Mouse (Mus musculus) liver, embryonic 16.5 days (tissue): ENCODE results near the gene Alad. TPM values are rescaled to one million over a fixed set of nuclear protein-coding genes. Genes with fewer than 3 reads are reported as not detected.
A peak's percentile ranks its signal among the peaks of the same experiment; 100 is the strongest.

Experiments used
- ATAC-seq: fragments of 200-750 bp; cut with Nextera tagmentation; 2 replicates; pipeline ENCODE4 v1.8.0; 2017; ENCODE audit warnings: low read depth, mild to moderate bottlenecking, moderate number of reproducible peaks, moderate library complexity
- H3K27ac ChIP-seq: fragments of 300-500 bp; sonication (generic); 2 replicates; pipeline ENCODE4 v1.5.1; 2014; ENCODE audit warnings: mild to moderate bottlenecking, low read length
- H3K27me3 ChIP-seq: fragments of 300-500 bp; sonication (generic); 2 replicates; pipeline ENCODE4 v1.6.1; 2014; ENCODE audit warnings: low read depth, low read length, mixed read lengths; ENCODE audit not compliant: control insufficient read depth, insufficient read depth
- H3K36me3 ChIP-seq: fragments of 300-500 bp; sonication (generic); 2 replicates; pipeline ENCODE4 v1.6.1; 2014; ENCODE audit warnings: mild to moderate bottlenecking; ENCODE audit not compliant: control insufficient read depth, insufficient read depth
- H3K4me1 ChIP-seq: fragments of 300-500 bp; sonication (generic); 2 replicates; pipeline ENCODE4 v1.6.1; 2014; ENCODE audit warnings: low read depth, low read length, mixed read lengths; ENCODE audit not compliant: control insufficient read depth
- H3K4me2 ChIP-seq: fragments of 300-500 bp; sonication (generic); 2 replicates; pipeline ENCODE4 v1.6.1; 2014; ENCODE audit warnings: low read depth, low read length, mixed read lengths
- H3K4me3 ChIP-seq: fragments of 300-500 bp; sonication (generic); 2 replicates; pipeline ENCODE4 v1.5.1; 2014; ENCODE audit warnings: low read depth, mild to moderate bottlenecking, low read length
- H3K9ac ChIP-seq: fragments of 300-500 bp; sonication (generic); 2 replicates; pipeline ENCODE4 v1.6.1; 2014; ENCODE audit warnings: low read depth, low read length
- H3K9me3 ChIP-seq: fragments of 300-500 bp; sonication (generic); replicated peaks from 2 replicates; pipeline ENCODE4 v1.6.1; 2016; ENCODE audit warnings: low read length; ENCODE audit not compliant: control insufficient read depth
- WGBS: fragments of 180-500 bp; shearing (Covaris S2); extraction: QIAGEN DNeasy Blood & Tissue Kit; methylation state at CpG from one replicate; pipeline ENCODE4 v1.1.7; 2014; ENCODE audit not compliant: insufficient replicate concordance; 5-methylcytosine and 5-hydroxymethylcytosine counted together
- polyA plus RNA-seq: library from polyadenylated mRNA; unstranded; fragments of >200 nt; fragmentation: Nextera tagmentation; extraction: Ambion mirVana; gene quantifications from 2 replicates; pipeline ENCODE4 v1.2.1, GENCODE M21; 2015

The Alad gene
- polyA plus RNA-seq, 1 experiment from 2014 or later, result 530 TPM

DNA sequence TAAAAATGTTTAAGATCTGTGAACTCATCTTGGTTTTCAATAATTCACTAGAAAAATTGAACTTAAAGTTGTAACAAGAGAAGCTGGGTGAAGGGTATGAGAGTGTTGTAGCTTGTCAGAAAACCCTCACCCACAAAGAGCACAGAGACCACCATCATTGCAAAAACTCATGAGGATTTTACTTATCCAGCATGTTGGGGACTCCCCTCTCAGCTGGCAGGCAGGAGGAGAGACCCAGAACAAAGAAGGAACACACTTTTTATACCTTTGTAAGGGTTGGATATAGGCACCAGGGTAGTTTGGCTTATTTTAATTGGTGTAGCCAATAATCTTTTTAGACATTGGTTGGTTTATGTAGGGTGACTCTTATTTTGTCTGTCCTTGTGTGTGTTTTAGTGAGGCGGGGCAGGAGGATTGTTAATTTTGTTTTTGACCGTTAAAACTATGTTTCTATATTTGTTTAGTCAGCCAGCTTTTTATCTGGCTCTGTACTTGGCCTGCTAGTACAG lies 1.2 kb upstream of the Alad start:
- Histone ChIP-seq H3K27me3 (no peaks in the 10 kb centered on the region), H3K4me1 (peaks cover 36% of the 10 kb centered on the region), H3K4me3 (no peak overlapping the region), H3K9me3 (no peaks in the 10 kb centered on the region), H3K4me2 (peak overlapping the region; percentile 87; the same call in 1 of the 2 replicates), H3K27ac (peak overlapping the region; percentile 59), H3K36me3 (no peaks in the 10 kb centered on the region; the same call in 1 of the 2 replicates), H3K9ac (no peak overlapping the region)
- ATAC-seq, result no peak
- WGBS, result 47% methylated on average over 2 of the region's 2 CpGs

DNA sequence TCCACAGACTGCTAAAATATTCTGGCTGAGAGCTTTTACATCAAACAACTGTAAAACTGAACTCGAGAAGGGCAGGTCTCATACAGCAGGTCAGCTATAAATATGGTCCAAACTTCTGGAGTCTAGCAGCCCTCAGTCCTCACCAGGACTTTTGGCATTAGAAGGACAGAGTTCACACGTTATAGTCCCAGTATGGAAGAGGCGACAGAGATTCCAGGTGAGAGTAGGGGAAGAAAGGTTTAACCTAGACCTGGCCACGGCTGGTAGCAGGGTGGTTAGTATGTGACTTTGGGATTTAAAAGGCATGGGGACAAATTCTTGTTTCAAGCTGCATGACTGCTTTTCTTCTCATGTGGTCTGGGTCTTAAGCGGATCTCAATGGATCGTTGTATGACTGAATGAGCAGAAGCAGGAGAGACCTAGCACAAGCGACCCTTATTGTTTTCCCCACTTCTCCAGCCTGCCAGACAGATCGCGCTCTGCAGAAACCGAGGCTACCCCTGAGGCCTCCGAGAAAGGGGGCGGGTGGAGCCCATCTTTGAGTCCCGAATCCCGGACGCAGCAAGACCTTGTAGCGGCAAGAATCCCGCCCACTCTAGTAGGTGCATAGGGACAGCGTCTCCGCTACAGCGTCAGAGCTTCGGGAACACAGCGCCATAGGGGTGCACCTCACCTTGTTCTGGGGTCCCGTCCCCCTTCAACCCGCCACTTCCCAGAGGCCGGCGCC lies 433 bp downstream of the Alad start:
- Histone ChIP-seq H3K9ac (peak overlapping the region; percentile 91), H3K4me2 (peak overlapping the region; percentile 87), H3K4me3 (peak overlapping the region; percentile 72), H3K27me3 (no peaks in the 10 kb centered on the region), H3K4me1 (peaks cover 38% of the 10 kb centered on the region), H3K27ac (peak overlapping the region; percentile 98), H3K36me3 (peaks cover 5% of the 10 kb centered on the region; the same call in 1 of the 2 replicates), H3K9me3 (no peaks in the 10 kb centered on the region)
- peak; percentile 4 for ATAC-seq
- 1% methylated on average over 26 of the region's 26 CpGs for WGBS

DNA sequence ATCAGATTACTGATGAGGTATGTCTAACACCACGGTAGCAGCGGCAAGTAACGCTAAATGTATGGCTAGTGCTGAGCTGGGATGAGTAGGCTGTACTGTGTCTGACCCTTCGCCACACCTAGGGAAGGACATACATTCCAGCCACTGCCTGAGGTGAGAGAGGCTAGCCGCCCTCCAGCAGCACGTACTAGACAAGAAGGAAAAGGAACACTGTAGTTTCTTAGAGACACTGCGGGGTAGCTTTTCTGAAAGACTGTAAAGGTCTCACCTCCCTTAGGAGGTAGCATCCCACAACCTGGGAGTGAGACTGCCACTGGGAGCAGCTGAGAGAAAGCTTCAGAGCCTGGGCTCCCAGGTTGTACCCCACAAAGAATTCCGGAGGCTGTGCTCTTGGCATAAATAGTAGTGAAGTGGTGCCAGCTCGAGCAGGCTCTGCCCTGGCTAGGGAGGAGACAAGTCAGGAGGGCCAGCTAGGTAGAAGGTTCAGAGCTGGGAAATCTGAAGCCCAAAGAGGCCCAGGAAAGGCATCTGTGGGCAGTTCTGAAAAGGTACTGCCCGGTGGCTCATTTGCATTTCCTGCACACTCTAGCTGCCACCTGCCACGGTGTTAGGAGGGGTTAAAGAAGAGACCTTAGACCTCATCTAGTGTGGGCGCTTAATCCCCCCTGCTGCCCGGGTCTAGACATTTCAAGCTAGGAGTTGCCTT lies 1.1 kb downstream of the Alad start:
- H3K4me1 ChIP-seq, result peaks cover 39% of the 10 kb centered on the region
- no peak for ATAC-seq
- peak overlapping the region; percentile 98 for H3K27ac ChIP-seq
- peaks cover 12% of the 10 kb centered on the region for H3K36me3 ChIP-seq
- peak overlapping the region; percentile 72 for H3K4me3 ChIP-seq
- 31% methylated on average over 13 of the region's 13 CpGs for WGBS
- peak overlapping the region; percentile 87 for H3K4me2 ChIP-seq
- peak overlapping the region; percentile 91 for H3K9ac ChIP-seq
- H3K27me3 ChIP-seq, result no peaks in the 10 kb centered on the region
- no peaks in the 10 kb centered on the region for H3K9me3 ChIP-seq

DNA sequence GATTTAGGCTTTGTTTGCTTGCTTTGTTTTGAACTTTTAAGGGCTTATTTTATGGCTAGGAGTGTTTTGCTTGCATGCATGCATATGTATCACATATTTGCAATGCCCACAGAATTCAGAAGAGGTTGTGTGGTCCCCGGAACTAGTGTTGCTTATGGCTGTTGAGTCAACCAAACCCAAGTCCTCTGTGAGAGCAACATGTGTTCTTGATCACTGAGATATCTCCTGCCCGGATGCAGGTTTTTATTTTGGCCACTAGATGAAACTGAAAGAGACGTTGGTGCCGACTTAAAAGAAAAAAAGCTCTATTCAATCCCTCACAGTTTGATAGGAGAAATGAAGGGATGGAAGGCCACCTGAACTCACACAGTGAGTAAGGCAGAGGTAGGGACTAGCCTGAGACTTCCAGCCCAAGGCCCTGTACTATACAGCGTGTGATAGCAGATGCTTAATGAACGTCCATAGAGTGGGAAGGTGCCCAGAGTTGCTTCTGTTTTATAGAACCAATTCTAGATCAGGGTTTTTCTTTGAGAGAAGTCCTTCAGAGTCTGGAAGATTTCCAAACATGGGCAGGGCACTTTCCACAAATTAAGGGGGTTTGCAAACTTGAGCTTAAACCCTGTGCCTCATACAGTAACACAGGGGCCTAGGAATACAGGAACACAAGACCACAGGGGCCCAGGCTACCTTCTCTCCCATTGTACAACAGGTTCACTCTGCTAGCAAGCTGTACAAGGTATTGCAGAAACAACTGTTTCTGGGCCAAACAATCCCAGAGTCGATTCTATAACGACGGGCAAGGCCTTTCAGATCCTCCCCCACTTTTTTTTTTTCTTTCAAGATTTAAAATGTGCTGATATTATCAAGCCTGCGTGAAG lies 1.9 kb downstream of the Alad start:
- Histone ChIP-seq H3K36me3 (peaks cover 20% of the 10 kb centered on the region), H3K4me3 (peak overlapping the region; percentile 72), H3K9me3 (no peaks in the 10 kb centered on the region), H3K9ac (peak overlapping the region; percentile 91), H3K27ac (peak overlapping the region; percentile 98), H3K4me2 (peak overlapping the region; percentile 87), H3K27me3 (no peaks in the 10 kb centered on the region), H3K4me1 (peaks cover 43% of the 10 kb centered on the region)
- 28% methylated on average over 10 of the region's 10 CpGs for WGBS
- no peak for ATAC-seq

DNA sequence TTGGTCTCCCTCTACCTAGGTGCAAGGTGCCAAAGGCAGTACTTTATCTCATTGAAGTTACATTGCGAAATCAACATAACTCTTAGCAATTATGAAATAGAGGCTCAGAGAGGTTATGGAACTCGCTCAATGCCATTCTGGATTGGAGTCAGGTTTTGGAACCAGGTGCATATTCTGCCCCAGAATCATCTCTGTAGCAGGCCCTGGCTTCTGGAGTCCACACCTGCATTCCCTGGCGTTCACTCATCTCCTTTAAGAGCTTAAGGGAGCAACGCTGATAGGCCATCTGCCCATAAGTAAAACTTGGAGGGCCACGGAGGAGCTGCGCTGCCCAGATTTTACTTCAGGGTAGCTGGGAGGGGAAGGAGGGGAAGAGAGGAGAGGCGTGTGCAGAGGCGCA lies 2.7 kb downstream of the Alad start:
- H3K27me3 ChIP-seq, result no peaks in the 10 kb centered on the region
- 29% methylated on average over 8 of the region's 8 CpGs for WGBS
- H3K36me3 ChIP-seq, result peaks cover 27% of the 10 kb centered on the region
- H3K4me1 ChIP-seq, result peaks cover 50% of the 10 kb centered on the region
- H3K27ac ChIP-seq, result peak overlapping the region; percentile 98
- H3K4me2 ChIP-seq, result peak overlapping the region; percentile 87
- no peaks in the 10 kb centered on the region for H3K9me3 ChIP-seq
- H3K4me3 ChIP-seq, result peak overlapping the region; percentile 72
- H3K9ac ChIP-seq, result peak overlapping the region; percentile 91
- ATAC-seq, result peak; percentile 17

DNA sequence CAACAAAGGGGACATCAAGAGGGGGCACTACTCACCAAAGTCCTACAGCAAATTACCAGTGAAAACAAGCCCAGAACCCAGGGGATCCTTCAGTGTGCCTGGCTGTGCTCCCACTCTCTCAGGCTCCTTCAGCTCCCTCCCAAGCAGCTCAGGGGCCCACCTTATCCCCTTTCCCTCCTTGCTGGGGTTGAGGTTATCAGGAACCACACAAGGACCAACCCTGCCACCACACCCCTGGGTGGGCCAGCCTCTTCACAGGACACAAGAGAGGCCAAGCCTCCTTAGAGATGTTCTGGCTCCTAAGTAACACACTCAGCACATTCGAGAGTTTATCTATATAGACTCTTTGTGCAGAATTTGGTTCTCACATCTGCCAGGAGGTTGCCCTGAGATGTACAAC lies 3.1 kb downstream of the Alad start:
- peak; percentile 89 for ATAC-seq

DNA sequence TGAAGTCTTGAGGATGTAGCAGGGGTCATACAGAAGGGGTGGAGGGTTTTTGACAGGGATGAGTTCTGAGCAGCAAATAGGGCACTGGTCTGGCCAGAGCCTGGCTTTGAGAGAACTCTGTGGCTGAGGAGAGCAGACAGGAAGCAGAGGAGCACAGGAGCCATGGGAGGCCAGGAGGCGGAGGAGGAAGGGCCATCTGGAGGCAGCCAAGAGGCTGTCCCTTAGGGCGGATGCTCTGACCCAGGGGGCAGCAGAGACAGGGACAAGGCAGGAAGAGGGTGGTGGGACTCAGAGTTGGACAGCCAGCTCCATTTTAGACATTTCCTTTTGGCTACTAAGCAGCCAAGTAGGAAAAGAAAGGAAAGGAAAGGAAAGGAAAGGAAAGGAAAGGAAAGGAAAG lies 3.6 kb downstream of the Alad start:
- peaks cover 56% of the 10 kb centered on the region for H3K4me1 ChIP-seq
- no peaks in the 10 kb centered on the region for H3K27me3 ChIP-seq
- peak overlapping the region; percentile 72 for H3K4me3 ChIP-seq
- ATAC-seq, result peak; percentile 12; the same call in 1 of the 2 replicates
- peak overlapping the region; percentile 98 for H3K27ac ChIP-seq
- no peaks in the 10 kb centered on the region for H3K9me3 ChIP-seq
- H3K4me2 ChIP-seq, result peak overlapping the region; percentile 87
- H3K36me3 ChIP-seq, result peaks cover 37% of the 10 kb centered on the region
- WGBS, result 17% methylated on average over 2 of the region's 2 CpGs
- peak overlapping the region; percentile 91 for H3K9ac ChIP-seq

More for the DNA sequence above, 3.1 kb downstream of the Alad start:
- peak overlapping the region; percentile 98 for H3K27ac ChIP-seq
- peak overlapping the region; percentile 91 for H3K9ac ChIP-seq
- H3K4me3 ChIP-seq, result peak overlapping the region; percentile 72
- H3K4me1 ChIP-seq, result peaks cover 53% of the 10 kb centered on the region
- H3K36me3 ChIP-seq, result peaks cover 32% of the 10 kb centered on the region
- peak overlapping the region; percentile 87 for H3K4me2 ChIP-seq
- 6% methylated on average over 1 of the region's 1 CpGs for WGBS
- no peaks in the 10 kb centered on the region for H3K9me3 ChIP-seq
- no peaks in the 10 kb centered on the region for H3K27me3 ChIP-seq

DNA sequence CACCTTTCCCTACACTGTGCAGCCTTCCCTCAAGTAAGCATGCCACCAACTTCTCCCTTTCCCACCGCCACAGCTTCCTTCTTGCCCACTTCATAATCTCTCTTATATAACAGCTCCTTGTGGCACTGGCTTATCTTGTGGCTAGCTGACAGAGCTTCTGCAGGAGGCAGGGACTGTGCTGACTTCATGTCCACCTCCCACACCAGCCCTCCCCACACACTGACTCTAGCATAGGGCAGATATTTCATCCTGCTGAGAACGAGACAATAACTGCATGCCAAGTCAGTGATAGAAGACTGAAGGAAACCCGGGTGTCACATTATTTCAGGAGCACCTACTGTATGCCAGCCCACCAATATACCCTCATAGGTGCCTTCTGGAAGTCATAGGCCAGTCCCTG lies 4.2 kb downstream of the Alad start:
- peak overlapping the region; percentile 98 for H3K27ac ChIP-seq
- H3K36me3 ChIP-seq, result peaks cover 43% of the 10 kb centered on the region
- WGBS, result 18% methylated on average over 3 of the region's 3 CpGs
- peak overlapping the region; percentile 91 for H3K9ac ChIP-seq
- no peaks in the 10 kb centered on the region for H3K27me3 ChIP-seq
- H3K9me3 ChIP-seq, result no peaks in the 10 kb centered on the region
- H3K4me3 ChIP-seq, result peak overlapping the region; percentile 72
- H3K4me2 ChIP-seq, result peak overlapping the region; percentile 87
- 0 out of 2 replicates have a peak, but pooled peaks have one; percentile 5 for ATAC-seq
- H3K4me1 ChIP-seq, result peaks cover 56% of the 10 kb centered on the region
